Mouse (Mus musculus): Measurements from ENCODE around the gene Prnd.
A peak's percentile ranks its signal among the peaks of the same experiment; 100 is the strongest.

The Prnd gene

GRCm38 (mm10) chr2:131939404-131940111 is 11.1 kb upstream of the Prnd start:
- DNase-seq (ENCODE audit: low read depth, low spot score): peak; percentile 66

- no peak for DNase-seq (ENCODE audit: low read depth, low spot score)
Measured at GRCm38 (mm10) chr2:131940506-131940905, 10.2 kb upstream of the Prnd start.

GRCm38 (mm10) chr2:131941501-131941900 is 9.2 kb upstream of the Prnd start:
- DNase-seq (ENCODE audit: low read depth, low spot score): no peak

GRCm38 (mm10) chr2:131944370-131944769 is 6.3 kb upstream of the Prnd start:
- DNase-seq (ENCODE audit: low read depth, low spot score): no peak

- DNase-seq (ENCODE audit: low read depth, low spot score): no peak
Measured at GRCm38 (mm10) chr2:131945225-131945624, 5.4 kb upstream of the Prnd start.

- no peak for DNase-seq (ENCODE audit: low read depth, low spot score)
Measured at GRCm38 (mm10) chr2:131945765-131946164, 4.9 kb upstream of the Prnd start.

GRCm38 (mm10) chr2:131946351-131946750 is 4.3 kb upstream of the Prnd start:
- DNase-seq (ENCODE audit: low read depth, low spot score): no peak

GRCm38 (mm10) chr2:131948156-131948555 is 2.5 kb upstream of the Prnd start:
- DNase-seq (ENCODE audit: low read depth, low spot score): no peak

- no peak for DNase-seq (ENCODE audit: low read depth, low spot score)
Measured at GRCm38 (mm10) chr2:131948916-131949639, 1.6 kb upstream of the Prnd start.

- DNase-seq (ENCODE audit: low read depth, low spot score): peak; percentile 54
Measured at GRCm38 (mm10) chr2:131949767-131950597, 679 bp upstream of the Prnd start.

GRCm38 (mm10) chr2:131952456-131952855 is 1.8 kb downstream of the Prnd start:
- DNase-seq (ENCODE audit: low read depth, low spot score): no peak

- DNase-seq (ENCODE audit: low read depth, low spot score): no peak
Measured at GRCm38 (mm10) chr2:131952961-131953538, 2.4 kb downstream of the Prnd start.

GRCm38 (mm10) chr2:131953711-131954110 is 3.0 kb downstream of the Prnd start:
- DNase-seq (ENCODE audit: low read depth, low spot score): no peak

- peak; percentile 50 for DNase-seq (ENCODE audit: low read depth, low spot score)
Measured at GRCm38 (mm10) chr2:131954835-131955234, 4.2 kb downstream of the Prnd start.

- peak; percentile 74 for DNase-seq (ENCODE audit: low read depth, low spot score)
Measured at GRCm38 (mm10) chr2:131955264-131955663, 4.6 kb downstream of the Prnd start.

GRCm38 (mm10) chr2:131956336-131957256 is 5.9 kb downstream of the Prnd start:
- DNase-seq (ENCODE audit: low read depth, low spot score): no peak

GRCm38 (mm10) chr2:131957731-131958222 is 7.1 kb downstream of the Prnd start:
- peak; percentile 36 for DNase-seq (ENCODE audit: low read depth, low spot score)

GRCm38 (mm10) chr2:131961671-131962070 is 11.0 kb downstream of the Prnd start:
- no peak for DNase-seq (ENCODE audit: low read depth, low spot score)

- no peak for DNase-seq (ENCODE audit: low read depth, low spot score)
Measured at GRCm38 (mm10) chr2:131970597-131970996, 19.9 kb downstream of the Prnd start.

GRCm38 (mm10) chr2:131971098-131971497 is 20.4 kb downstream of the Prnd start:
- DNase-seq (ENCODE audit: low read depth, low spot score): no peak

GRCm38 (mm10) chr2:131976663-131977062 is 26.0 kb downstream of the Prnd start:
- DNase-seq (ENCODE audit: low read depth, low spot score): no peak

Data from ES-CJ7 (cell line).